Mouse (Mus musculus) erythroblast, embryonic 14.5 days (primary cell): Measurements from ENCODE around the gene 1810046K07Rik.

Experiments
- GATA1 ChIP-seq: IDR thresholded peaks from 2 replicates; pipeline ENCODE4 v1.6.1; 2012; ENCODE audit warnings: low read length, inconsistent platforms, mixed read lengths
- TAL1 ChIP-seq: IDR thresholded peaks from 3 replicates; pipeline ENCODE4 v1.6.1; 2012; ENCODE audit warnings: low read length, inconsistent platforms, mixed read lengths

GRCm38 (mm10) chr9:51303980-51304379 is 24.7 kb downstream of the 1810046K07Rik start:
- TF ChIP-seq TAL1 (no peak), GATA1 (no peak)
